Mouse (Mus musculus): ENCODE results near the gene Cybc1.

Gene Cybc1

GRCm38 (mm10) chr11:121229018-121229439 lies at the start of gene Cybc1:
Gene Cybc1, minus strand, starts transcription at chr11:121229322.
- DNase-seq (ENCODE audit: low spot score) = peak; percentile 87

- DNase-seq (ENCODE audit: low spot score) = no peak
Measured at GRCm38 (mm10) chr11:121278011-121278410, 48.9 kb upstream of the Cybc1 start.

GRCm38 (mm10) chr11:121277516-121277915 lies 48.4 kb upstream of the Cybc1 start:
- no peak for DNase-seq (ENCODE audit: low spot score)

GRCm38 (mm10) chr11:121261074-121261473 lies 32.0 kb upstream of the Cybc1 start:
- DNase-seq (ENCODE audit: low spot score) = no peak

GRCm38 (mm10) chr11:121260211-121260906 lies 31.2 kb upstream of the Cybc1 start:
- DNase-seq (ENCODE audit: low spot score) = peak; percentile 10

- DNase-seq (ENCODE audit: low spot score) = peak; percentile 92
Measured at GRCm38 (mm10) chr11:121259160-121260100, 30.3 kb upstream of the Cybc1 start, which contains the start of gene Foxk2. Gene Foxk2, plus strand, starts transcription at chr11:121259990.

- no peak for DNase-seq (ENCODE audit: low spot score)
Measured at GRCm38 (mm10) chr11:121250196-121250595, 21.1 kb upstream of the Cybc1 start.

- DNase-seq (ENCODE audit: low spot score) = no peak
Measured at GRCm38 (mm10) chr11:121239669-121240068, 10.5 kb upstream of the Cybc1 start.

- DNase-seq (ENCODE audit: low spot score) = peak; percentile 51
Measured at GRCm38 (mm10) chr11:121237345-121238128, 8.4 kb upstream of the Cybc1 start.

- DNase-seq (ENCODE audit: low spot score) = peak; percentile 100
Measured at GRCm38 (mm10) chr11:121236564-121237344, 7.6 kb upstream of the Cybc1 start, which contains the start of gene Narf. Gene Narf, plus strand, starts transcription at chr11:121237253.

- DNase-seq (ENCODE audit: low spot score) = peak; percentile 44
Measured at GRCm38 (mm10) chr11:121235475-121236238, 6.5 kb upstream of the Cybc1 start.

- no peak for DNase-seq (ENCODE audit: low spot score)
Measured at GRCm38 (mm10) chr11:121232706-121233105, 3.6 kb upstream of the Cybc1 start.

GRCm38 (mm10) chr11:121231628-121232291 lies 2.6 kb upstream of the Cybc1 start:
- DNase-seq (ENCODE audit: low spot score) = no peak

GRCm38 (mm10) chr11:121231191-121231590 lies 2.1 kb upstream of the Cybc1 start:
- no peak for DNase-seq (ENCODE audit: low spot score)

- DNase-seq (ENCODE audit: low spot score) = peak; percentile 39
Measured at GRCm38 (mm10) chr11:121228129-121229017, 749 bp downstream of the Cybc1 start.

- DNase-seq (ENCODE audit: low spot score) = no peak
Measured at GRCm38 (mm10) chr11:121221321-121222010, 7.7 kb downstream of the Cybc1 start.

GRCm38 (mm10) chr11:121220771-121221170 lies 8.4 kb downstream of the Cybc1 start:
- DNase-seq (ENCODE audit: low spot score) = no peak

GRCm38 (mm10) chr11:121219776-121220175 lies 9.3 kb downstream of the Cybc1 start:
- DNase-seq (ENCODE audit: low spot score) = no peak

Measured in lung, postnatal 25 days (tissue).